In the genomic region with DNA sequence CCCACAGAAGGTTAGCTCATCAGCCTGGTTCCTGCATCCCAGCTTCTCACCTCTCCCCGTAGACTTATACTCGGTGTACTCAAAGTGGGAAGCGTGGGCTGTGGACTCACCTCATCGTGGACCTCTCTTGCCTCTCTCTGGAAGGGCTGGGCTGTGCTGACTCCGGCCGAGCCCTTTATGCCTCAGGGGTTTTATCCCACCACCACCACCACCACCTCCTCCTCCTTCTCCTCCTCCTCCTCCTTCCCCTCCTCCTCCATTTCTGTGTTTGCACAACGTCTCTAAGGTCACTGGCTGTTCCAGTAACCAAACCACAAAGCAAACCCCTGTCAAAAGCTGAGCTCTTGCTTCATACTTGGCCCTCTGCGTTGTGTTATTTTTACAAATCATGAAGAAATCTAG, we compare ENCODE assay signal across 13 mouse cellular contexts. TPM values are rescaled to one million over a fixed set of nuclear protein-coding genes. Genes with fewer than 3 reads are reported as not detected.
DNase-seq lines count a peak whose midpoint lies in the region; ATAC-seq and TF ChIP-seq lines count a peak whose summit lies in the region.
"Had no signal": no experiment of that assay in that cellular context is flagged by ENCODE, and none has a peak within 500 bp of the region (broad histone marks: within the 10 kb centered on the region; RNA-seq: fewer than 3 reads in every experiment).

TSS of gene Hp (minus strand) at position 273 of the 402 bp plus-strand sequence.

- no peaks in the 10 kb centered on the region for H3K4me1 ChIP-seq in kidney, postnatal 0 days (replicated peaks; ENCODE audit: insufficient read depth, low read length)
- H3K4me1 ChIP-seq: midbrain, embryonic 15.5 days had no signal

- H3K4me3 ChIP-seq in kidney, postnatal 0 days (replicated peaks; ENCODE audit: low read depth, low read length), result no peak within 1 kb of the TSS
- H3K4me3 ChIP-seq: midbrain, embryonic 15.5 days had no signal

- DNase-seq in kidney, postnatal 0 days (ENCODE audit: low spot score), result peak; percentile 19
- no peak for DNase-seq in kidney, adult 18-20 months
- DNase-seq in lung, adult 18-20 months, result peak; percentile 73 to 84
- DNase-seq in ovary, postnatal 10 days (ENCODE audit: low spot score), result no peak
- no peak for DNase-seq in right cerebral cortex, postnatal 14 days
- DNase-seq in gastrocnemius, postnatal 10 days, result no peak
- DNase-seq: heart, adult 11 months; kidney, postnatal 36 days; left cerebral cortex, postnatal 4 days had no signal

- ATAC-seq in kidney, postnatal 0 days (replicated peaks; ENCODE audit: low FRiP score, low read depth), result no peak
- peak; percentile 91 for ATAC-seq in common myeloid progenitor, adult 5-6 weeks (replicated peaks; ENCODE audit: low read depth, poor library complexity, severe bottlenecking)
- peak; percentile 75 for ATAC-seq in neutrophil, adult 5-6 weeks (ENCODE audit: extremely low read depth, insufficient number of reproducible peaks, low FRiP score, poor library complexity, severe bottlenecking)
- ATAC-seq: midbrain, embryonic 15.5 days had no signal

- no peaks in the 10 kb centered on the region for H3K36me3 ChIP-seq in kidney, postnatal 0 days (ENCODE audit: insufficient read depth, low read length)
- H3K36me3 ChIP-seq: midbrain, embryonic 15.5 days had no signal

- no peak within 1 kb of the TSS for H3K9ac ChIP-seq in kidney, postnatal 0 days (ENCODE audit: low read depth, low read length)
- H3K9ac ChIP-seq: hindbrain, embryonic 14.5 days; midbrain, embryonic 15.5 days had no signal

- H3K27ac ChIP-seq in kidney, postnatal 0 days, result no peak within 1 kb of the TSS
- H3K27ac ChIP-seq: hindbrain, embryonic 14.5 days; midbrain, embryonic 15.5 days had no signal

- H3K4me2 ChIP-seq in kidney, postnatal 0 days (ENCODE audit: low read length), result no peak within 1 kb of the TSS
- H3K4me2 ChIP-seq: hindbrain, embryonic 14.5 days; midbrain, embryonic 15.5 days had no signal

- H3K9me3 ChIP-seq in kidney, postnatal 0 days (replicated peaks; ENCODE audit: low read length), result no peaks in the 10 kb centered on the region
- H3K9me3 ChIP-seq: midbrain, embryonic 15.5 days had no signal

- 27% methylated on average over 8 of the region's 8 CpGs for WGBS in kidney, postnatal 0 days

- TF ChIP-seq CTCF in kidney, postnatal 0 days (IDR thresholded peaks at IDR 0.05; ENCODE audit: low read depth), result no peak

- H3K27me3 ChIP-seq in kidney, postnatal 0 days (ENCODE audit: insufficient read depth, low read length), result no peaks in the 10 kb centered on the region
- H3K27me3 ChIP-seq: midbrain, embryonic 15.5 days had no signal

RNA-seq across cellular contexts. Expression of gene Hp, which starts in this region (rescaled TPM):
- polyA plus RNA-seq in kidney, postnatal 0 days (2015; fragmentation: Nextera tagmentation; extraction: Ambion mirVana), result 7.8 and 8.5 TPM in 2 replicates
- total RNA-seq in common myeloid progenitor, adult 5-6 weeks (2017), result 19.9 and 26.4 TPM in 2 replicates
- total RNA-seq in neutrophil, adult 5-6 weeks (2017), result 873 and 967 TPM in 2 replicates
- total RNA-seq in gastrocnemius, postnatal 10 days (2021), result 1 to 10 TPM; 8.3 to 9.7 TPM

Comparison
In these comparisons a context has a peak if more than half of its experiments do, and no peak if none do; other contexts are left out.
1. RNA of gene Hp (total RNA-seq): 873 to 967 TPM in neutrophil, adult 5-6 weeks; 19.9 to 26.4 TPM in common myeloid progenitor, adult 5-6 weeks and 8.3 to 9.7 TPM in gastrocnemius, postnatal 10 days; every median in the first group is over 10 times any median in the second.
2. DNase-seq: peak in kidney, postnatal 0 days (single experiment) and lung, adult 18-20 months (2 of 2); none in kidney, adult 18-20 months (single experiment), ovary, postnatal 10 days (single experiment), right cerebral cortex, postnatal 14 days (single experiment) and gastrocnemius, postnatal 10 days (single experiment).